Comparison of ENCODE assay signal across 15 mouse cellular contexts in genomic region chr9:58271109-58271508, GRCm38 (mm10). TPM values are rescaled to one million over a fixed set of nuclear protein-coding genes. Genes with fewer than 3 reads are reported as not detected.
DNase-seq lines count a peak whose midpoint lies in the region; ATAC-seq and TF ChIP-seq lines count a peak whose summit lies in the region.
"Had no signal": no experiment of that assay in that cellular context is flagged by ENCODE, and none has a peak within 500 bp of the region (broad histone marks: within the 10 kb centered on the region; RNA-seq: fewer than 3 reads in every experiment).

No protein-coding gene starts in this region.

- no peak for TF ChIP-seq CTCF in heart, postnatal 0 days (IDR thresholded peaks at IDR 0.05; ENCODE audit: low read depth)
- TF ChIP-seq CTCF in hindbrain, postnatal 0 days (IDR thresholded peaks at IDR 0.05; ENCODE audit: low read depth): no peak

- no peaks in the 10 kb centered on the region for H3K36me3 ChIP-seq in heart, postnatal 0 days (replicated peaks; ENCODE audit: control insufficient read depth, insufficient read depth, low read length)
- H3K36me3 ChIP-seq in heart, embryonic 12.5 days: no peaks in the 10 kb centered on the region
- no peaks in the 10 kb centered on the region for H3K36me3 ChIP-seq in hindbrain, postnatal 0 days (ENCODE audit: insufficient read depth, low read length)

- no peak overlapping the region for H3K27ac ChIP-seq in heart, postnatal 0 days (ENCODE audit: low read depth)
- no peak overlapping the region for H3K27ac ChIP-seq in heart, embryonic 12.5 days (ENCODE audit: poor library complexity, severe bottlenecking)
- H3K27ac ChIP-seq in hindbrain, postnatal 0 days: no peak overlapping the region

- H3K9ac ChIP-seq in heart, postnatal 0 days (replicated peaks; ENCODE audit: low read depth, low read length): no peak overlapping the region
- H3K9ac ChIP-seq in heart, embryonic 12.5 days: no peak overlapping the region
- no peak overlapping the region for H3K9ac ChIP-seq in hindbrain, postnatal 0 days (replicated peaks; ENCODE audit: low read length)

- ATAC-seq in heart, postnatal 0 days (ENCODE audit: insufficient read depth, low read depth): no peak
- ATAC-seq in heart, embryonic 12.5 days (ENCODE audit: insufficient number of reproducible peaks, low FRiP score): no peak
- ATAC-seq in megakaryocyte, adult 5-6 weeks (ENCODE audit: poor library complexity, severe bottlenecking): peak; percentile 26; the same call in 1 of the 2 replicates
- ATAC-seq in hindbrain, postnatal 0 days: no peak

- no peak overlapping the region for H3K4me3 ChIP-seq in heart, postnatal 0 days (ENCODE audit: low read depth, low read length)
- no peak overlapping the region for H3K4me3 ChIP-seq in heart, embryonic 12.5 days
- no peak overlapping the region for H3K4me3 ChIP-seq in hindbrain, postnatal 0 days (ENCODE audit: low read length)

- no peak for TF ChIP-seq EP300 in heart, postnatal 0 days (IDR thresholded peaks at IDR 0.05; ENCODE audit: low read depth)

- 53% methylated on average over 3 of the region's 3 CpGs for WGBS in heart, postnatal 0 days
- 64% methylated on average over 3 of the region's 3 CpGs for WGBS in heart, embryonic 12.5 days
- WGBS in hindbrain, postnatal 0 days: 89% methylated on average over 3 of the region's 3 CpGs

- no peak overlapping the region for H3K4me2 ChIP-seq in heart, postnatal 0 days (ENCODE audit: low read depth, low read length)
- H3K4me2 ChIP-seq in heart, embryonic 12.5 days: no peak overlapping the region
- H3K4me2 ChIP-seq in hindbrain, postnatal 0 days (ENCODE audit: low read depth, low read length): no peak overlapping the region
- H3K4me2 ChIP-seq: heart, embryonic 11.5 days had no signal

- DNase-seq in heart, postnatal 0 days (ENCODE audit: low spot score): peak; percentile 3
- DNase-seq in B cell, adult 2 months: peak; percentile 87 to 89
- peak; percentile 74 for DNase-seq in T-cell, adult 2 months (ENCODE audit: low spot score)
- no peak for DNase-seq in Muller cell, postnatal 12 days (ENCODE audit: inconsistent ontology term)
- DNase-seq in ovary, postnatal 10 days (ENCODE audit: low spot score): no peak
- DNase-seq in hindbrain, postnatal 0 days (ENCODE audit: low spot score): no peak
- DNase-seq: cerebellum, adult 8-10 months; gastrocnemius, postnatal 25 days; heart, postnatal 4 days; lung, adult 18-20 months; right cerebral cortex, adult 18-20 months; thymus, adult 18-20 months had no signal

- no peaks in the 10 kb centered on the region for H3K27me3 ChIP-seq in heart, postnatal 0 days (ENCODE audit: control insufficient read depth, insufficient read depth, low read length)
- no peaks in the 10 kb centered on the region for H3K27me3 ChIP-seq in heart, embryonic 12.5 days (replicated peaks)
- no peaks in the 10 kb centered on the region for H3K27me3 ChIP-seq in hindbrain, postnatal 0 days (ENCODE audit: insufficient read depth, low read length)

- H3K9me3 ChIP-seq in heart, postnatal 0 days (replicated peaks; ENCODE audit: control insufficient read depth, low read length): no peaks in the 10 kb centered on the region
- H3K9me3 ChIP-seq in heart, embryonic 12.5 days (replicated peaks): no peaks in the 10 kb centered on the region
- no peaks in the 10 kb centered on the region for H3K9me3 ChIP-seq in hindbrain, postnatal 0 days (ENCODE audit: low read length)

- H3K4me1 ChIP-seq in heart, postnatal 0 days (ENCODE audit: control insufficient read depth, insufficient read depth): peaks cover 16% of the 10 kb centered on the region
- H3K4me1 ChIP-seq in heart, embryonic 12.5 days (replicated peaks): peaks cover 34% of the 10 kb centered on the region
- H3K4me1 ChIP-seq in hindbrain, postnatal 0 days (ENCODE audit: insufficient read depth, low read length): peaks cover 3% of the 10 kb centered on the region; the same call in 1 of the 2 replicates

RNA-seq across cellular contexts. Expression of gene Stoml1, which starts 18.1 kb away (rescaled TPM):
- 16.4 and 52.8 TPM in 2 replicates for total RNA-seq in heart, postnatal 0 days (2014; rRNA removed; ENCODE audit: low replicate concordance)
- 21.7 and 23.3 TPM in 2 replicates for polyA plus RNA-seq in heart, postnatal 0 days (2015; fragmentation: Nextera tagmentation; extraction: Ambion mirVana)
- 24.0 and 24.7 TPM in 2 replicates for polyA plus RNA-seq in heart, embryonic 12.5 days (2016; fragmentation: Nextera tagmentation; extraction: Ambion mirVana)
- 5.8 and 6.1 TPM in 2 replicates for total RNA-seq in megakaryocyte, adult 5-6 weeks (2015)
- 9.4 and 11.9 TPM in 2 replicates for total RNA-seq in megakaryocyte, adult 5-6 weeks (2017)
- total RNA-seq in hindbrain, postnatal 0 days (2014; rRNA removed): 145 and 157 TPM in 2 replicates
- polyA plus RNA-seq in hindbrain, postnatal 0 days (2015; fragmentation: Nextera tagmentation; extraction: Ambion mirVana): 136 and 141 TPM in 2 replicates

RNA-seq across cellular contexts. Expression of gene Pml, which starts 21.5 kb away (rescaled TPM):
- total RNA-seq in heart, postnatal 0 days (2014; rRNA removed; ENCODE audit: low replicate concordance): 11.4 and 15.0 TPM in 2 replicates
- polyA plus RNA-seq in heart, postnatal 0 days (2015; fragmentation: Nextera tagmentation; extraction: Ambion mirVana): 5.2 and 5.6 TPM in 2 replicates
- 15.2 and 15.5 TPM in 2 replicates for polyA plus RNA-seq in heart, embryonic 12.5 days (2016; fragmentation: Nextera tagmentation; extraction: Ambion mirVana)
- 37.7 and 41.3 TPM in 2 replicates for total RNA-seq in megakaryocyte, adult 5-6 weeks (2015)
- total RNA-seq in megakaryocyte, adult 5-6 weeks (2017): 15.5 and 17.4 TPM in 2 replicates
- total RNA-seq in hindbrain, postnatal 0 days (2014; rRNA removed): 11.4 and 17.0 TPM in 2 replicates
- 3.2 and 4.8 TPM in 2 replicates for polyA plus RNA-seq in hindbrain, postnatal 0 days (2015; fragmentation: Nextera tagmentation; extraction: Ambion mirVana)

RNA-seq across cellular contexts. Expression of gene Loxl1, which starts 41.9 kb away (rescaled TPM):
- total RNA-seq in heart, postnatal 0 days (2014; rRNA removed; ENCODE audit: low replicate concordance): 44.1 and 61.7 TPM in 2 replicates
- polyA plus RNA-seq in heart, postnatal 0 days (2015; fragmentation: Nextera tagmentation; extraction: Ambion mirVana): 39.2 and 40.7 TPM in 2 replicates
- 57.4 and 62.4 TPM in 2 replicates for polyA plus RNA-seq in heart, embryonic 12.5 days (2016; fragmentation: Nextera tagmentation; extraction: Ambion mirVana)
- 0.05 and 0.11 TPM in 2 replicates for total RNA-seq in megakaryocyte, adult 5-6 weeks (2015)
- total RNA-seq in megakaryocyte, adult 5-6 weeks (2017): not detected in 2 replicates
- total RNA-seq in hindbrain, postnatal 0 days (2014; rRNA removed): 11.9 and 13.8 TPM in 2 replicates
- 9.1 and 9.7 TPM in 2 replicates for polyA plus RNA-seq in hindbrain, postnatal 0 days (2015; fragmentation: Nextera tagmentation; extraction: Ambion mirVana)

Comparison
In these comparisons a context has a peak if more than half of its experiments do, and no peak if none do; other contexts are left out.
1. DNase-seq: peak in heart, postnatal 0 days (single experiment), B cell, adult 2 months (2 of 2) and T-cell, adult 2 months (single experiment); none in Muller cell, postnatal 12 days (single experiment), ovary, postnatal 10 days (single experiment) and hindbrain, postnatal 0 days (single experiment).
2. RNA of gene Loxl1, which starts 41.9 kb away (total RNA-seq): 44.1 to 61.7 TPM in heart, postnatal 0 days and 11.9 to 13.8 TPM in hindbrain, postnatal 0 days; 0.05 to 0.11 TPM in megakaryocyte, adult 5-6 weeks; every median in the first group is over 10 times any median in the second.